Mouse (Mus musculus) liver, postnatal 0 days (tissue): Measurements from ENCODE around the gene Plekhd1.

Source experiments
- CTCF ChIP-seq: sonication (generic); IDR thresholded peaks from 2 replicates; pipeline ENCODE4 v1.5.1; 2016; ENCODE audit warnings: antibody characterized with exemption, low read depth
- EP300 ChIP-seq: IDR thresholded peaks from 2 replicates; pipeline ENCODE4 v1.6.1; 2016; ENCODE audit warnings: antibody characterized with exemption, low read depth, mild to moderate bottlenecking

DNA sequence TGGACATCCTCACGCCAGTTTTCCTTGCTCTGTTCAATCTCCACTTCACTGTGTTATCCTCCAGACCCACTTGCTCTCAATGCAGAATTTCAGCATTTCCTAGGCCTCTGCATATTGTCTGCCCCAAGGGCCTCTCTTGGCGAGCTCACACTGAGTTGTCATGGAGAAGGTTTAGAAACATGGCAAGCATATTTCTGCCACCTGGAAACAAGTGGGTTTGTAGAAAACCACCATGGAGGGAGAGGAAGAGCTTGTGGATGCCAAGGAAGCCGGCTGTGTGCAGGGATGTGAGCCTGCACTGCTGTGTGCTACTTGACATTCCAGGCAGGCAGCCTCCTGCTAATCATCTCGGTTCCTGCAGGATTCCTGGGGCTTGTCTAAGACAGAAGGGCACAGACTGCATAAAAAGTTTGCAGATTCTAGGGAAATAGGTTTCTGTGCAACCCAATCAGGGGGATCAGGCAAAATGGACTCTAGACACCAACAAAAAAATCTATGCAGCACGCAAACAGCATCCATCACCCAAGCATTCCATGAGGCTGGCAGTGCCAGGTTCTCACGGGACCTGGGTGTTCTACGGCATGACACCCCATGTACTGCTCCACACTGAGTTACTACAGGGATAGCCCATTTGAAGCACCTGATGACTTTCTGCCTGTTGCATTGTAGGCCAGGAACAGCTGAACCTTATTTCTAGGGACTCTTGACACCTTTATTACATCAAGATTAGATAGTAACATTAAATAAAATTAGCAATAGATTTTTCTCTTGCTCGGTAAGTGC is 53.8 kb downstream of the Plekhd1 start:
- no peak for TF ChIP-seq CTCF
- no peak for TF ChIP-seq EP300
